Mouse (Mus musculus) liver, postnatal 0 days (tissue): ENCODE measurements around the gene Adh7. TPM values are rescaled to one million over a fixed set of nuclear protein-coding genes. Genes with fewer than 3 reads are reported as not detected.

ENCODE experiments used
- ATAC-seq: fragments of 200-750 bp; cut with Nextera tagmentation; 2 replicates; pipeline ENCODE4 v1.8.0; 2017; ENCODE audit warnings: mild to moderate bottlenecking, moderate library complexity
- DNase-seq: peaks from one replicate; pipeline ENCODE4 v3.0.0-alpha.2; 2016
- H3K27ac ChIP-seq: fragments of 300-500 bp; sonication (generic); 2 replicates; pipeline ENCODE4 v1.5.1; 2014; ENCODE audit warnings: antibody characterized with exemption, moderate library complexity, mild to moderate bottlenecking, low read depth
- H3K27me3 ChIP-seq: fragments of 300-500 bp; sonication (generic); 2 replicates; pipeline ENCODE4 v1.6.1; 2014; ENCODE audit warnings: low read length, control low read depth, mixed read lengths; ENCODE audit not compliant: insufficient read depth
- H3K36me3 ChIP-seq: fragments of 300-500 bp; sonication (generic); replicated peaks from 2 replicates; pipeline ENCODE4 v1.6.1; 2014; ENCODE audit warnings: mild to moderate bottlenecking, control low read depth, low read length, moderate library complexity, mixed read lengths; ENCODE audit not compliant: insufficient read depth
- H3K4me1 ChIP-seq: fragments of 300-500 bp; sonication (generic); 2 replicates; pipeline ENCODE4 v1.6.1; 2014; ENCODE audit warnings: antibody characterized with exemption, mild to moderate bottlenecking, control low read depth; ENCODE audit not compliant: insufficient read depth
- H3K4me2 ChIP-seq: fragments of 300-500 bp; sonication (generic); 2 replicates; pipeline ENCODE4 v1.6.1; 2014; ENCODE audit warnings: low read depth, mild to moderate bottlenecking, low read length, moderate library complexity, mixed read lengths
- H3K4me3 ChIP-seq: fragments of 300-500 bp; sonication (generic); 2 replicates; pipeline ENCODE4 v1.5.1; 2014; ENCODE audit warnings: low read depth, low read length
- H3K9ac ChIP-seq: fragments of 300-500 bp; sonication (generic); replicated peaks from 2 replicates; pipeline ENCODE4 v1.6.1; 2014; ENCODE audit warnings: mild to moderate bottlenecking, moderate library complexity
- H3K9me3 ChIP-seq: fragments of 300-500 bp; sonication (generic); 2 replicates; pipeline ENCODE4 v1.6.1; 2016; ENCODE audit warnings: mild to moderate bottlenecking, control low read depth, low read length, mixed read lengths
- CTCF ChIP-seq: sonication (generic); IDR thresholded peaks from 2 replicates; pipeline ENCODE4 v1.5.1; 2016; ENCODE audit warnings: antibody characterized with exemption, low read depth
- EP300 ChIP-seq: IDR thresholded peaks from 2 replicates; pipeline ENCODE4 v1.6.1; 2016; ENCODE audit warnings: antibody characterized with exemption, low read depth, mild to moderate bottlenecking
- WGBS: fragments of 180-500 bp; shearing (Covaris S2); extraction: QIAGEN DNeasy Blood & Tissue Kit; methylation state at CpG from one replicate; pipeline ENCODE4 v1.1.7; 2014; ENCODE audit not compliant: insufficient replicate concordance; 5-methylcytosine and 5-hydroxymethylcytosine counted together
- polyA plus RNA-seq: library from polyadenylated mRNA; unstranded; fragments of >200 nt; fragmentation: Nextera tagmentation; extraction: Ambion mirVana; gene quantifications from 2 replicates; pipeline ENCODE4 v1.2.1, GENCODE M21; 2015

Adh7 gene
- polyA plus RNA-seq, 1 experiment from 2014 or later, result 6.2 TPM

- H3K4me1 ChIP-seq, result peaks cover 15% of the 10 kb centered on the region
- no peaks in the 10 kb centered on the region for H3K27me3 ChIP-seq
- WGBS, result 61% methylated on average over 10 of the region's 10 CpGs
- ATAC-seq (peak; percentile 82), DNase-seq (no peak)
- no peak overlapping the region for H3K4me3 ChIP-seq
- H3K27ac ChIP-seq, result peak overlapping the region; percentile 64; the same call in 1 of the 2 replicates
- no peaks in the 10 kb centered on the region for H3K9me3 ChIP-seq
- H3K4me2 ChIP-seq, result no peak overlapping the region
- TF ChIP-seq EP300 (peak; percentile 62), CTCF (no peak)
- no peak overlapping the region for H3K9ac ChIP-seq
- no peaks in the 10 kb centered on the region for H3K36me3 ChIP-seq
Measured at GRCm38 (mm10) chr3:138238046-138238445, 20.5 kb downstream of the Adh7 start.

GRCm38 (mm10) chr3:138239461-138239860, 21.9 kb downstream of the Adh7 start:
- TF ChIP-seq CTCF (no peak), EP300 (no peak)

GRCm38 (mm10) chr3:138240411-138240810, 22.9 kb downstream of the Adh7 start:
- 87% methylated on average over 3 of the region's 3 CpGs for WGBS

More at GRCm38 (mm10) chr3:138239461-138239860, 21.9 kb downstream of the Adh7 start:
- no peaks in the 10 kb centered on the region for H3K9me3 ChIP-seq
- no peak overlapping the region for H3K27ac ChIP-seq
- H3K4me2 ChIP-seq, result no peak overlapping the region
- H3K27me3 ChIP-seq, result no peaks in the 10 kb centered on the region
- DNase-seq, result no peak
- H3K4me3 ChIP-seq, result no peak overlapping the region
- ATAC-seq, result no peak
- no peak overlapping the region; the same call in 1 of the 2 replicates for H3K9ac ChIP-seq
- no peaks in the 10 kb centered on the region for H3K36me3 ChIP-seq
- 75% methylated on average over 6 of the region's 6 CpGs for WGBS
- H3K4me1 ChIP-seq, result peaks cover 18% of the 10 kb centered on the region

GRCm38 (mm10) chr3:138240942-138241341, 23.4 kb downstream of the Adh7 start:
- Histone ChIP-seq H3K9ac (no peak overlapping the region), H3K9me3 (no peaks in the 10 kb centered on the region), H3K4me2 (no peak overlapping the region), H3K4me1 (peaks cover 18% of the 10 kb centered on the region), H3K36me3 (no peaks in the 10 kb centered on the region), H3K27me3 (no peaks in the 10 kb centered on the region), H3K4me3 (no peak overlapping the region), H3K27ac (peak overlapping the region; percentile 64)
- ATAC-seq, result no peak
- 68% methylated on average over 5 of the region's 5 CpGs for WGBS
- no peak for DNase-seq
- TF ChIP-seq EP300 (no peak), CTCF (no peak)

More at GRCm38 (mm10) chr3:138240411-138240810, 22.9 kb downstream of the Adh7 start:
- H3K27ac ChIP-seq, result no peak overlapping the region; the same call in 1 of the 2 replicates
- H3K4me3 ChIP-seq, result no peak overlapping the region
- ATAC-seq (no peak), DNase-seq (no peak)
- no peaks in the 10 kb centered on the region for H3K27me3 ChIP-seq
- H3K4me2 ChIP-seq, result no peak overlapping the region
- H3K9ac ChIP-seq, result no peak overlapping the region
- no peaks in the 10 kb centered on the region for H3K36me3 ChIP-seq
- peak; percentile 59 for TF ChIP-seq CTCF
- no peak for TF ChIP-seq EP300
- no peaks in the 10 kb centered on the region for H3K9me3 ChIP-seq
- peaks cover 18% of the 10 kb centered on the region for H3K4me1 ChIP-seq

- H3K4me1 ChIP-seq, result peaks cover 18% of the 10 kb centered on the region
- no peak overlapping the region for H3K4me2 ChIP-seq
- peak overlapping the region; percentile 64 for H3K27ac ChIP-seq
- H3K9me3 ChIP-seq, result no peaks in the 10 kb centered on the region
- H3K4me3 ChIP-seq, result no peak overlapping the region
- H3K9ac ChIP-seq, result no peak overlapping the region
- no peaks in the 10 kb centered on the region for H3K36me3 ChIP-seq
- WGBS, result 28% methylated on average over 6 of the region's 6 CpGs
- TF ChIP-seq EP300, result no peak
- TF ChIP-seq CTCF, result no peak
- no peak for DNase-seq
- no peak for ATAC-seq
- H3K27me3 ChIP-seq, result no peaks in the 10 kb centered on the region
Measured at GRCm38 (mm10) chr3:138241371-138241770, 23.8 kb downstream of the Adh7 start.

- no peak for TF ChIP-seq CTCF
- TF ChIP-seq EP300, result no peak
- Histone ChIP-seq H3K4me1 (peaks cover 18% of the 10 kb centered on the region), H3K27ac (0 out of 2 replicates have a peak overlapping the region, but pooled peaks have one; percentile 64), H3K27me3 (no peaks in the 10 kb centered on the region), H3K9ac (no peak overlapping the region), H3K4me2 (no peak overlapping the region), H3K4me3 (no peak overlapping the region), H3K36me3 (no peaks in the 10 kb centered on the region), H3K9me3 (no peaks in the 10 kb centered on the region)
- DNase-seq, result no peak
- ATAC-seq, result no peak
- 77% methylated on average over 14 of the region's 14 CpGs for WGBS
Measured at GRCm38 (mm10) chr3:138242021-138242726, 24.6 kb downstream of the Adh7 start.
